Mouse (Mus musculus): ENCODE results near the gene Zfp280b. TPM values are rescaled to one million over a fixed set of nuclear protein-coding genes. Genes with fewer than 3 reads are reported as not detected.
A peak's percentile ranks its signal among the peaks of the same experiment; 100 is the strongest.
"Not testable (repeated sequence)": the region's sequence is repeated elsewhere in the genome, so short reads cannot be mapped to it uniquely, and the experiment has no call there.

Zfp280b gene
- polyA plus RNA-seq, 1 experiment from 2014 or later = 11.3 TPM

GRCm38 (mm10) chr10:76036962-76037361 lies 4.5 kb downstream of the Zfp280b start:
- ATAC-seq (ENCODE audit: low read depth) = no peak
- Histone ChIP-seq H3K4me3 (ENCODE audit: low read depth, low read length) (no peak overlapping the region), H3K4me2 (ENCODE audit: low read depth, low read length) (no peak overlapping the region), H3K36me3 (ENCODE audit: control insufficient read depth, insufficient read depth) (peaks cover 29% of the 10 kb centered on the region), H3K9ac (ENCODE audit: low read depth, low read length) (no peak overlapping the region), H3K27ac (ENCODE audit: low read length) (no peak overlapping the region), H3K27me3 (ENCODE audit: control insufficient read depth, insufficient read depth, low read depth, low read length) (no peaks in the 10 kb centered on the region), H3K4me1 (ENCODE audit: control insufficient read depth, low read depth, low read length) (peaks cover 10% of the 10 kb centered on the region), H3K9me3 (replicated peaks; ENCODE audit: control insufficient read depth, low read length) (no peaks in the 10 kb centered on the region)
- WGBS (ENCODE audit: insufficient replicate concordance) = 64% methylated on average over 5 of the region's 5 CpGs

GRCm38 (mm10) chr10:76045343-76045742 lies 12.9 kb downstream of the Zfp280b start:
- Histone ChIP-seq H3K27me3 (ENCODE audit: control insufficient read depth, insufficient read depth, low read depth, low read length) (no peaks in the 10 kb centered on the region), H3K27ac (ENCODE audit: low read length) (peak overlapping the region; percentile 37; the same call in 1 of the 2 replicates), H3K4me2 (ENCODE audit: low read depth, low read length) (no peak overlapping the region), H3K4me1 (ENCODE audit: control insufficient read depth, low read depth, low read length) (no peaks in the 10 kb centered on the region), H3K4me3 (ENCODE audit: low read depth, low read length) (no peak overlapping the region), H3K9ac (ENCODE audit: low read depth, low read length) (no peak overlapping the region), H3K9me3 (replicated peaks; ENCODE audit: control insufficient read depth, low read length) (no peaks in the 10 kb centered on the region), H3K36me3 (ENCODE audit: control insufficient read depth, insufficient read depth) (peaks cover 2% of the 10 kb centered on the region)
- WGBS (ENCODE audit: insufficient replicate concordance) = 46% methylated on average over 5 of the region's 5 CpGs
- ATAC-seq (ENCODE audit: low read depth) = no peak

GRCm38 (mm10) chr10:76046754-76047153 lies 14.3 kb downstream of the Zfp280b start:
- Histone ChIP-seq H3K9ac (ENCODE audit: low read depth, low read length) (no peak overlapping the region), H3K27me3 (ENCODE audit: control insufficient read depth, insufficient read depth, low read depth, low read length) (no peaks in the 10 kb centered on the region), H3K4me3 (ENCODE audit: low read depth, low read length) (no peak overlapping the region), H3K4me1 (ENCODE audit: control insufficient read depth, low read depth, low read length) (no peaks in the 10 kb centered on the region), H3K9me3 (replicated peaks; ENCODE audit: control insufficient read depth, low read length) (no peaks in the 10 kb centered on the region), H3K27ac (ENCODE audit: low read length) (peak overlapping the region; percentile 84), H3K4me2 (ENCODE audit: low read depth, low read length) (peak overlapping the region; percentile 13; the same call in 1 of the 2 replicates), H3K36me3 (ENCODE audit: control insufficient read depth, insufficient read depth) (no peaks in the 10 kb centered on the region)
- ATAC-seq (ENCODE audit: low read depth) = peak; percentile 55
- WGBS (ENCODE audit: insufficient replicate concordance) = 5% methylated on average over 1 of the region's 1 CpGs

GRCm38 (mm10) chr10:76047182-76047869 lies 14.9 kb downstream of the Zfp280b start:
- peak; percentile 80 for ATAC-seq (ENCODE audit: low read depth)
- peak overlapping the region; percentile 84 for H3K27ac ChIP-seq (ENCODE audit: low read length)
- no peaks in the 10 kb centered on the region for H3K36me3 ChIP-seq (ENCODE audit: control insufficient read depth, insufficient read depth)
- H3K4me1 ChIP-seq (ENCODE audit: control insufficient read depth, low read depth, low read length) = no peaks in the 10 kb centered on the region
- H3K27me3 ChIP-seq (ENCODE audit: control insufficient read depth, insufficient read depth, low read depth, low read length) = no peaks in the 10 kb centered on the region
- 26% methylated on average over 5 of the region's 5 CpGs for WGBS (ENCODE audit: insufficient replicate concordance)
- peak overlapping the region; percentile 13; the same call in 1 of the 2 replicates for H3K4me2 ChIP-seq (ENCODE audit: low read depth, low read length)
- no peaks in the 10 kb centered on the region for H3K9me3 ChIP-seq (replicated peaks; ENCODE audit: control insufficient read depth, low read length)
- no peak overlapping the region for H3K9ac ChIP-seq (ENCODE audit: low read depth, low read length)
- no peak overlapping the region for H3K4me3 ChIP-seq (ENCODE audit: low read depth, low read length)

GRCm38 (mm10) chr10:76048967-76049366 lies 16.5 kb downstream of the Zfp280b start:
- Histone ChIP-seq H3K36me3 (ENCODE audit: control insufficient read depth, insufficient read depth) (no peaks in the 10 kb centered on the region), H3K4me1 (ENCODE audit: control insufficient read depth, low read depth, low read length) (no peaks in the 10 kb centered on the region), H3K9me3 (replicated peaks; ENCODE audit: control insufficient read depth, low read length) (no peaks in the 10 kb centered on the region), H3K27ac (ENCODE audit: low read length) (no peak overlapping the region), H3K4me3 (ENCODE audit: low read depth, low read length) (no peak overlapping the region), H3K4me2 (ENCODE audit: low read depth, low read length) (no peak overlapping the region), H3K9ac (ENCODE audit: low read depth, low read length) (no peak overlapping the region), H3K27me3 (ENCODE audit: control insufficient read depth, insufficient read depth, low read depth, low read length) (no peaks in the 10 kb centered on the region)
- ATAC-seq (ENCODE audit: low read depth) = peak; percentile 67
- whole genome bisulfite sequencing (ENCODE audit: insufficient replicate concordance) = 42% methylated on average over 6 of the region's 6 CpGs

GRCm38 (mm10) chr10:76051860-76052259 lies 19.4 kb downstream of the Zfp280b start:
- H3K4me1 ChIP-seq (ENCODE audit: control insufficient read depth, low read depth, low read length) = no peaks in the 10 kb centered on the region
- no peak overlapping the region for H3K4me3 ChIP-seq (ENCODE audit: low read depth, low read length)
- no peak overlapping the region for H3K4me2 ChIP-seq (ENCODE audit: low read depth, low read length)
- no peak for ATAC-seq (ENCODE audit: low read depth)
- WGBS (ENCODE audit: insufficient replicate concordance) = 71% methylated on average over 11 of the region's 11 CpGs
- H3K9ac ChIP-seq (ENCODE audit: low read depth, low read length) = no peak overlapping the region
- H3K27me3 ChIP-seq (ENCODE audit: control insufficient read depth, insufficient read depth, low read depth, low read length) = no peaks in the 10 kb centered on the region
- no peaks in the 10 kb centered on the region for H3K9me3 ChIP-seq (replicated peaks; ENCODE audit: control insufficient read depth, low read length)
- H3K36me3 ChIP-seq (ENCODE audit: control insufficient read depth, insufficient read depth) = no peaks in the 10 kb centered on the region
- H3K27ac ChIP-seq (ENCODE audit: low read length) = no peak overlapping the region

GRCm38 (mm10) chr10:76062439-76062838 lies 30.0 kb downstream of the Zfp280b start:
- ATAC-seq (ENCODE audit: low read depth) = no peak
- Histone ChIP-seq H3K4me1 (ENCODE audit: control insufficient read depth, low read depth, low read length) (no peaks in the 10 kb centered on the region), H3K9ac (ENCODE audit: low read depth, low read length) (no peak overlapping the region), H3K36me3 (ENCODE audit: control insufficient read depth, insufficient read depth) (no peaks in the 10 kb centered on the region), H3K27me3 (ENCODE audit: control insufficient read depth, insufficient read depth, low read depth, low read length) (no peaks in the 10 kb centered on the region), H3K4me2 (ENCODE audit: low read depth, low read length) (no peak overlapping the region), H3K9me3 (replicated peaks; ENCODE audit: control insufficient read depth, low read length) (no peaks in the 10 kb centered on the region), H3K27ac (ENCODE audit: low read length) (no peak overlapping the region), H3K4me3 (ENCODE audit: low read depth, low read length) (no peak overlapping the region)
- 71% methylated on average over 5 of the region's 5 CpGs for WGBS (ENCODE audit: insufficient replicate concordance)

GRCm38 (mm10) chr10:76067674-76068613 lies 35.5 kb downstream of the Zfp280b start:
- 31% methylated on average over 12 of the region's 12 CpGs for WGBS (ENCODE audit: insufficient replicate concordance)
- no peaks in the 10 kb centered on the region for H3K9me3 ChIP-seq (replicated peaks; ENCODE audit: control insufficient read depth, low read length)
- H3K4me2 ChIP-seq (ENCODE audit: low read depth, low read length) = no peak overlapping the region
- H3K4me3 ChIP-seq (ENCODE audit: low read depth, low read length) = no peak overlapping the region
- H3K9ac ChIP-seq (ENCODE audit: low read depth, low read length) = no peak overlapping the region
- no peaks in the 10 kb centered on the region for H3K27me3 ChIP-seq (ENCODE audit: control insufficient read depth, insufficient read depth, low read depth, low read length)
- no peaks in the 10 kb centered on the region for H3K4me1 ChIP-seq (ENCODE audit: control insufficient read depth, low read depth, low read length)
- ATAC-seq (ENCODE audit: low read depth) = peak; percentile 77
- peak overlapping the region; percentile 62 for H3K27ac ChIP-seq (ENCODE audit: low read length)
- no peaks in the 10 kb centered on the region for H3K36me3 ChIP-seq (ENCODE audit: control insufficient read depth, insufficient read depth)

- ATAC-seq (ENCODE audit: low read depth); H3K4me2 ChIP-seq (ENCODE audit: low read depth, low read length); H3K4me1 ChIP-seq (ENCODE audit: control insufficient read depth, low read depth, low read length); H3K9ac ChIP-seq (ENCODE audit: low read depth, low read length); H3K36me3 ChIP-seq (ENCODE audit: control insufficient read depth, insufficient read depth); H3K27ac ChIP-seq (ENCODE audit: low read length); H3K9me3 ChIP-seq (replicated peaks; ENCODE audit: control insufficient read depth, low read length); H3K27me3 ChIP-seq (ENCODE audit: control insufficient read depth, insufficient read depth, low read depth, low read length); H3K4me3 ChIP-seq (ENCODE audit: low read depth, low read length): not testable (repeated sequence)
- WGBS (ENCODE audit: insufficient replicate concordance) = 77% methylated on average over 5 of the region's 5 CpGs
Measured at GRCm38 (mm10) chr10:76072080-76072479, 39.6 kb downstream of the Zfp280b start.

Measured in liver, embryonic 16.5 days (tissue).